Mouse (Mus musculus) urinary bladder, postnatal 36 days (tissue): ENCODE measurements around the gene Cyp2d26.

ENCODE experiments used
- DNase-seq, 2 experiments: peaks; one replicate each; pipeline ENCODE4 v3.0.0; 2022; ENCODE audit warnings: low spot score in 2 of 2, mixed read lengths in 1 of 2

Gene Cyp2d26

GRCm38 (mm10) chr15:82763631-82764420 is 30.3 kb downstream of the Cyp2d26 start, which contains the start of gene Cyp2d40:
Cyp2d40 (minus strand) TSS chr15:82764183.
- no peak for DNase-seq

- no peak for DNase-seq
Observed at GRCm38 (mm10) chr15:82748141-82748540, 46.0 kb downstream of the Cyp2d26 start.

- no peak for DNase-seq
Observed at GRCm38 (mm10) chr15:82747516-82747915, 46.6 kb downstream of the Cyp2d26 start.
